7 mouse cellular contexts compared by ENCODE assay signal in genomic region chr7:116032596-116033307, GRCm38 (mm10). TPM values are rescaled to one million over a fixed set of nuclear protein-coding genes. Genes with fewer than 3 reads are reported as not detected.
A peak's percentile ranks its signal among the peaks of the same experiment; 100 is the strongest.
DNase-seq lines count a peak whose midpoint lies in the region; ATAC-seq and TF ChIP-seq lines count a peak whose summit lies in the region.

No protein-coding gene starts in this region.

- peak; percentile 37; the same call in 1 of the 2 replicates for ATAC-seq in hindbrain, embryonic 15.5 days (ENCODE audit: low FRiP score, low read depth)

- no peaks in the 10 kb centered on the region for H3K36me3 ChIP-seq in hindbrain, embryonic 15.5 days
- H3K36me3 ChIP-seq in spleen, adult 2 months (ENCODE audit: control insufficient read depth, insufficient read depth, low read length): no peaks in the 10 kb centered on the region

- TF ChIP-seq POLR2A in spleen, adult 2 months (IDR thresholded peaks at IDR 0.05; ENCODE audit: low read depth, low read length): no peak

- H3K27me3 ChIP-seq in hindbrain, embryonic 15.5 days: peaks cover 54% of the 10 kb centered on the region
- peaks cover 25% of the 10 kb centered on the region for H3K27me3 ChIP-seq in spleen, adult 2 months (ENCODE audit: control insufficient read depth, insufficient read depth, low read length)

- H3K4me1 ChIP-seq in hindbrain, embryonic 15.5 days (replicated peaks): peaks cover 39% of the 10 kb centered on the region
- peaks cover 7% of the 10 kb centered on the region for H3K4me1 ChIP-seq in spleen, adult 2 months (ENCODE audit: control insufficient read depth, insufficient read depth, insufficient read length)

- under 1% methylated on average over 11 of the region's 11 CpGs for WGBS in hindbrain, embryonic 15.5 days
- WGBS in spleen, adult 2 months: 1% methylated on average over 11 of the region's 11 CpGs

- peak; percentile 45; the same call in 1 of the 2 replicates for TF ChIP-seq CTCF in spleen, adult 2 months (IDR thresholded peaks at IDR 0.05; ENCODE audit: extremely low read depth, insufficient read depth, insufficient read length, insufficient replicate concordance)

- peak overlapping the region; percentile 77 for H3K27ac ChIP-seq in hindbrain, embryonic 15.5 days (replicated peaks)
- no peak overlapping the region for H3K27ac ChIP-seq in spleen, adult 2 months (ENCODE audit: insufficient read depth, low read length)

- H3K9ac ChIP-seq in hindbrain, embryonic 15.5 days: peak overlapping the region; percentile 47; the same call in 1 of the 2 replicates

- peak overlapping the region; percentile 51 for H3K4me3 ChIP-seq in hindbrain, embryonic 15.5 days
- peak overlapping the region; percentile 44 for H3K4me3 ChIP-seq in spleen, adult 2 months (ENCODE audit: extremely low read depth, insufficient read depth, insufficient read length)

- no peaks in the 10 kb centered on the region for H3K9me3 ChIP-seq in hindbrain, embryonic 15.5 days

- H3K4me2 ChIP-seq in hindbrain, embryonic 15.5 days: peak overlapping the region; percentile 98

- intact Hi-C loops in left cerebral cortex, postnatal 25 days (cut with DNase I): loop anchor here (5.0 kb wide), 2 partner anchors 205 to 665 kb away; no protein-coding TSS in a partner anchor

- DNase-seq in T-cell, adult 2 months (ENCODE audit: low spot score): peak; percentile 53
- peak; percentile 38 for DNase-seq in cerebellum, adult 9-11 months
- DNase-seq in frontal cortex, postnatal 14 days (ENCODE audit: low spot score in 2 of 2): peak; percentile 59 to 67
- peak; percentile 68 to 82 for DNase-seq in left cerebral cortex, postnatal 25 days (ENCODE audit: low spot score in 2 of 2)
- DNase-seq in mesoderm, embryonic 11.5 days (ENCODE audit: low read depth, low spot score): peak; percentile 91
- peak; percentile 38 to 55 for DNase-seq in spleen, adult 2 months (ENCODE audit: low read depth in 1 of 2, low spot score in 2 of 2)

RNA-seq across cellular contexts. Expression of gene Sox6, which starts 5.8 kb away (rescaled TPM):
- polyA plus RNA-seq in hindbrain, embryonic 15.5 days (2015; fragmentation: Nextera tagmentation; extraction: Ambion mirVana): 31.7 and 34.4 TPM in 2 replicates
- total RNA-seq in left cerebral cortex, postnatal 25 days (2021): 10 to 100 TPM; 25.7 to 33.0 TPM
- 6.0 and 6.6 TPM in 2 replicates for polyA plus RNA-seq in spleen, adult 2 months (2012; rRNA removed)

RNA-seq across cellular contexts. Expression of gene 1110004F10Rik, which starts 6.4 kb away (rescaled TPM):
- polyA plus RNA-seq in hindbrain, embryonic 15.5 days (2015; fragmentation: Nextera tagmentation; extraction: Ambion mirVana): 291 and 297 TPM in 2 replicates
- 10 to 100 TPM; 96.2 to 98.3 TPM for total RNA-seq in left cerebral cortex, postnatal 25 days (2021)
- polyA plus RNA-seq in spleen, adult 2 months (2012; rRNA removed): 25.7 and 27.6 TPM in 2 replicates

RNA-seq across cellular contexts. Expression of gene Gm4353, which starts 51.7 kb away (rescaled TPM):
- 1.0 and 1.2 TPM in 2 replicates for polyA plus RNA-seq in hindbrain, embryonic 15.5 days (2015; fragmentation: Nextera tagmentation; extraction: Ambion mirVana)
- 1 to 10 TPM; 3.8 to 4.6 TPM for total RNA-seq in left cerebral cortex, postnatal 25 days (2021)
- 0.29 and 0.85 TPM in 2 replicates for polyA plus RNA-seq in spleen, adult 2 months (2012; rRNA removed)

Comparison
In these comparisons a context has a peak if more than half of its experiments do, and no peak if none do; other contexts are left out.
1. DNase-seq: peak in every context shown above with its lines; median percentile 91 in mesoderm, embryonic 11.5 days; 75 in left cerebral cortex, postnatal 25 days; 63 in frontal cortex, postnatal 14 days; 53 in T-cell, adult 2 months; 46 in spleen, adult 2 months; 38 in cerebellum, adult 9-11 months.
2. RNA of gene 1110004F10Rik, which starts 6.4 kb away (polyA plus RNA-seq): 291 to 297 TPM in hindbrain, embryonic 15.5 days; 25.7 to 27.6 TPM in spleen, adult 2 months; every median in the first group is over 10 times any median in the second.